Mouse (Mus musculus) liver, embryonic 14.5 days (tissue): ENCODE data around the gene Dock4.

Experiments used
- CTCF ChIP-seq: IDR thresholded peaks from 2 replicates; pipeline ENCODE4 v1.5.1; 2016; ENCODE audit warnings: antibody characterized with exemption, low read depth, control low read depth
- EP300 ChIP-seq: IDR thresholded peaks from 2 replicates; pipeline ENCODE4 v1.6.1; 2016; ENCODE audit warnings: antibody characterized with exemption, low read depth

DNA sequence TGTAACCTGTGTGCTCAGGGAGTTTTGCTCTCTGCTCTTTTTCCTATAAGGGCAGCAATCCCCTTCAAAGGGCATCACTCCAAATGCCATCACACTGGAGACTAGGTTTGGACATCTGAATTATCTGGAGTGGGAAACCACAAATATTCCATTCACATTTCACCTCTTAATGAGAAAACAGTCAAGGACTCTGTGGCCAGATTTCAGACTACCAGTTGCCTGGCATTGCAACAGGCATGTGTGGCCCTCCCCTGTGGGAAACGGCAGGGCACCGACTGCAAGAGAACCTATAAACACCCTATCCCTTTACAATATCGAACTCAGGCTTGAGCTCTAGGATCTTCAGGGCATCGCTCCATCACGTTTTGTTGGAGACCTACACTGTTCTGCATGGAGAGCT is 448.9 kb downstream of the Dock4 start:
- TF ChIP-seq CTCF (no peak), EP300 (no peak)
